Mouse (Mus musculus) myocyte (in vitro differentiated cells): ENCODE results near the gene Eapp. TPM values are rescaled to one million over a fixed set of nuclear protein-coding genes. Genes with fewer than 3 reads are reported as not detected.
A peak's percentile ranks its signal among the peaks of the same experiment; 100 is the strongest.

Experiments
- H3K27me3 ChIP-seq: one replicate; pipeline ENCODE4 v1.6.1; 2011; ENCODE audit not compliant: control insufficient read depth, insufficient read depth, insufficient read length
- H3K36me3 ChIP-seq: one replicate; pipeline ENCODE4 v1.6.1; 2011; ENCODE audit not compliant: control insufficient read depth, insufficient read depth
- H3K4me2 ChIP-seq: one replicate; pipeline ENCODE4 v1.6.1; 2011; ENCODE audit warnings: low read depth, control low read depth
- H3K4me3 ChIP-seq: one replicate; pipeline ENCODE4 v1.5.1; 2011; ENCODE audit warnings: mild to moderate bottlenecking, control low read depth, moderate library complexity
- H3K79me2 ChIP-seq: one replicate; pipeline ENCODE4 v1.6.1; 2011; ENCODE audit not compliant: control insufficient read depth, insufficient read depth
- H3ac ChIP-seq: one replicate; pipeline ENCODE4 v1.6.1; 2011; ENCODE audit not compliant: control insufficient read depth, insufficient read length
- CEBPB ChIP-seq: IDR thresholded peaks from 2 replicates; pipeline ENCODE4 v1.6.1; 2011; ENCODE audit warnings: mild to moderate bottlenecking, moderate library complexity; ENCODE audit not compliant: poor library complexity, insufficient read depth, severe bottlenecking
- E2F4 ChIP-seq: IDR thresholded peaks from one replicate; pipeline ENCODE4 v1.6.1; 2011; ENCODE audit warnings: mild to moderate bottlenecking, control low read depth, moderate library complexity; ENCODE audit not compliant: insufficient read depth
- MAX ChIP-seq: IDR thresholded peaks from one replicate; pipeline ENCODE4 v1.6.1; 2011; ENCODE audit warnings: low read depth, mild to moderate bottlenecking, control low read depth
- MYOD1 ChIP-seq, 3 experiments: IDR thresholded peaks; one replicate each; pipeline ENCODE4 v1.6.1; 2011; ENCODE audit warnings: control low read depth in 2 of 3, low read depth in 2 of 3, mild to moderate bottlenecking in 2 of 3, moderate library complexity in 1 of 3; ENCODE audit not compliant: insufficient read length in 2 of 3, control insufficient read depth in 1 of 3
- MYOG ChIP-seq, 3 experiments: IDR thresholded peaks; one replicate each; pipeline ENCODE4 v1.6.1; 2011; ENCODE audit warnings: control low read depth in 2 of 3, low read depth in 2 of 3, mild to moderate bottlenecking in 2 of 3; ENCODE audit not compliant: insufficient read length in 2 of 3, control insufficient read depth in 1 of 3, insufficient read depth in 1 of 3
- POLR2A ChIP-seq: IDR thresholded peaks from one replicate; pipeline ENCODE4 v1.6.1; 2011; ENCODE audit warnings: low read depth, mild to moderate bottlenecking, control low read depth, moderate library complexity; ENCODE audit not compliant: insufficient read length
- POLR2AphosphoS2 ChIP-seq: IDR thresholded peaks from one replicate; pipeline ENCODE4 v1.6.1; 2011; ENCODE audit warnings: low read depth, control low read depth; ENCODE audit not compliant: insufficient read length
- REST ChIP-seq: IDR thresholded peaks from one replicate; pipeline ENCODE4 v1.6.1; 2011; ENCODE audit warnings: mild to moderate bottlenecking, control low read depth, moderate library complexity; ENCODE audit not compliant: insufficient read depth, insufficient read length
- SRF ChIP-seq: IDR thresholded peaks from one replicate; pipeline ENCODE4 v1.6.1; 2011; ENCODE audit warnings: low read depth; ENCODE audit not compliant: control insufficient read depth, insufficient read length
- TCF12 ChIP-seq: IDR thresholded peaks from one replicate; pipeline ENCODE4 v1.6.1; 2011; ENCODE audit warnings: mild to moderate bottlenecking, control low read depth; ENCODE audit not compliant: poor library complexity, insufficient read depth, severe bottlenecking
- TCF3 ChIP-seq: IDR thresholded peaks from one replicate; pipeline ENCODE4 v1.6.1; 2011; ENCODE audit warnings: low read depth, control low read depth; ENCODE audit not compliant: insufficient read length
- USF1 ChIP-seq: IDR thresholded peaks from one replicate; pipeline ENCODE4 v1.6.1; 2011; ENCODE audit warnings: low read depth, mild to moderate bottlenecking, control low read depth, moderate library complexity
- polyA plus RNA-seq: library from polyadenylated mRNA; unstranded; fragments of >200 nt; fragmentation: generic; extraction: Trizol; gene quantifications from one replicate; pipeline ENCODE4 v1.2.1, GENCODE M21; 2012; ENCODE audit warnings: missing spikeins

Gene Eapp
- polyA plus RNA-seq, 1 experiment: 32.8 TPM

- no peak for TF ChIP-seq MYOD1 (IDR thresholded peaks at IDR 0.05; ENCODE audit: control insufficient read depth in 1 of 3, insufficient read length in 2 of 3, low read depth in 2 of 3)
- no peak for TF ChIP-seq POLR2A
- no peak for TF ChIP-seq REST
- no peak for TF ChIP-seq TCF3
- no peak for TF ChIP-seq E2F4
- TF ChIP-seq POLR2AphosphoS2: no peak
- no peak for TF ChIP-seq MAX
- no peak for TF ChIP-seq SRF
- TF ChIP-seq MYOG (IDR thresholded peaks at IDR 0.05; ENCODE audit: control insufficient read depth in 1 of 3, insufficient read depth in 1 of 3, insufficient read length in 2 of 3, low read depth in 2 of 3): no peak
- no peak for TF ChIP-seq USF1
- no peak for TF ChIP-seq TCF12
- no peak for TF ChIP-seq CEBPB
- Histone ChIP-seq H3ac (peak overlapping the region; percentile 23), H3K27me3 (no peaks in the 10 kb centered on the region), H3K79me2 (peaks cover 17% of the 10 kb centered on the region), H3K36me3 (peaks cover 10% of the 10 kb centered on the region), H3K4me3 (peak overlapping the region; percentile 70), H3K4me2 (peak overlapping the region; percentile 76)
Measured at GRCm38 (mm10) chr12:54694847-54695510, 718 bp downstream of the Eapp start.

- Histone ChIP-seq H3K4me2 (no peak overlapping the region), H3K36me3 (peaks cover 21% of the 10 kb centered on the region), H3ac (no peak overlapping the region), H3K4me3 (no peak overlapping the region), H3K27me3 (no peaks in the 10 kb centered on the region), H3K79me2 (peaks cover 7% of the 10 kb centered on the region)
- TF ChIP-seq POLR2AphosphoS2 (no peak), POLR2A (no peak), USF1 (no peak), CEBPB (no peak), MYOG (IDR thresholded peaks at IDR 0.05; ENCODE audit: control insufficient read depth in 1 of 3, insufficient read depth in 1 of 3, insufficient read length in 2 of 3, low read depth in 2 of 3) (no peak), SRF (no peak), TCF12 (no peak), MYOD1 (IDR thresholded peaks at IDR 0.05; ENCODE audit: control insufficient read depth in 1 of 3, insufficient read length in 2 of 3, low read depth in 2 of 3) (no peak), MAX (no peak), REST (no peak), E2F4 (no peak), TCF3 (no peak)
Measured at GRCm38 (mm10) chr12:54689082-54689481, 6.6 kb downstream of the Eapp start.

- Histone ChIP-seq H3K79me2 (no peaks in the 10 kb centered on the region), H3ac (no peak overlapping the region), H3K27me3 (no peaks in the 10 kb centered on the region), H3K36me3 (peaks cover 20% of the 10 kb centered on the region), H3K4me2 (no peak overlapping the region), H3K4me3 (no peak overlapping the region)
- TF ChIP-seq TCF3 (no peak), USF1 (no peak), POLR2A (no peak)
Measured at GRCm38 (mm10) chr12:54683182-54683581, 12.5 kb downstream of the Eapp start.

- Histone ChIP-seq H3K79me2 (no peaks in the 10 kb centered on the region), H3K4me3 (no peak overlapping the region), H3ac (no peak overlapping the region), H3K27me3 (no peaks in the 10 kb centered on the region), H3K4me2 (no peak overlapping the region), H3K36me3 (peaks cover 35% of the 10 kb centered on the region)
- TF ChIP-seq TCF12 (no peak), REST (no peak), E2F4 (no peak), MAX (no peak), POLR2A (no peak), POLR2AphosphoS2 (no peak), SRF (no peak), USF1 (no peak), MYOG (IDR thresholded peaks at IDR 0.05; ENCODE audit: control insufficient read depth in 1 of 3, insufficient read depth in 1 of 3, insufficient read length in 2 of 3, low read depth in 2 of 3) (no peak)
Measured at GRCm38 (mm10) chr12:54676709-54677108, 19.0 kb downstream of the Eapp start.

- no peak overlapping the region for H3ac ChIP-seq
- TF ChIP-seq MYOD1 (IDR thresholded peaks at IDR 0.05; ENCODE audit: control insufficient read depth in 1 of 3, insufficient read length in 2 of 3, low read depth in 2 of 3): no peak
- no peak for TF ChIP-seq MAX
- no peak for TF ChIP-seq E2F4
- no peak for TF ChIP-seq POLR2A
- no peak for TF ChIP-seq POLR2AphosphoS2
- no peak for TF ChIP-seq USF1
- no peak for TF ChIP-seq TCF3
- TF ChIP-seq CEBPB: no peak
- no peak for TF ChIP-seq SRF
- TF ChIP-seq MYOG (IDR thresholded peaks at IDR 0.05; ENCODE audit: control insufficient read depth in 1 of 3, insufficient read depth in 1 of 3, insufficient read length in 2 of 3, low read depth in 2 of 3): no peak
- no peak for TF ChIP-seq REST
- TF ChIP-seq TCF12: no peak
- H3K79me2 ChIP-seq: no peaks in the 10 kb centered on the region
- H3K4me3 ChIP-seq: no peak overlapping the region
- H3K4me2 ChIP-seq: no peak overlapping the region
- no peaks in the 10 kb centered on the region for H3K27me3 ChIP-seq
- H3K36me3 ChIP-seq: peaks cover 38% of the 10 kb centered on the region
Measured at GRCm38 (mm10) chr12:54675396-54675795, 20.3 kb downstream of the Eapp start.
